Mouse (Mus musculus): ENCODE measurements around the gene Cacng8.

Gene Cacng8

GRCm38 (mm10) chr7:3432066-3432465, 41.6 kb downstream of the Cacng8 start:
- no peak for DNase-seq (ENCODE audit: low read depth, low spot score)

GRCm38 (mm10) chr7:3437941-3438340, 47.5 kb downstream of the Cacng8 start:
- DNase-seq (ENCODE audit: low read depth, low spot score): no peak

GRCm38 (mm10) chr7:3439984-3440383, 49.5 kb downstream of the Cacng8 start:
- no peak for DNase-seq (ENCODE audit: low read depth, low spot score)

- no peak for DNase-seq (ENCODE audit: low read depth, low spot score)
Measured at GRCm38 (mm10) chr7:3440526-3440925, 50.0 kb downstream of the Cacng8 start.

DNA sequence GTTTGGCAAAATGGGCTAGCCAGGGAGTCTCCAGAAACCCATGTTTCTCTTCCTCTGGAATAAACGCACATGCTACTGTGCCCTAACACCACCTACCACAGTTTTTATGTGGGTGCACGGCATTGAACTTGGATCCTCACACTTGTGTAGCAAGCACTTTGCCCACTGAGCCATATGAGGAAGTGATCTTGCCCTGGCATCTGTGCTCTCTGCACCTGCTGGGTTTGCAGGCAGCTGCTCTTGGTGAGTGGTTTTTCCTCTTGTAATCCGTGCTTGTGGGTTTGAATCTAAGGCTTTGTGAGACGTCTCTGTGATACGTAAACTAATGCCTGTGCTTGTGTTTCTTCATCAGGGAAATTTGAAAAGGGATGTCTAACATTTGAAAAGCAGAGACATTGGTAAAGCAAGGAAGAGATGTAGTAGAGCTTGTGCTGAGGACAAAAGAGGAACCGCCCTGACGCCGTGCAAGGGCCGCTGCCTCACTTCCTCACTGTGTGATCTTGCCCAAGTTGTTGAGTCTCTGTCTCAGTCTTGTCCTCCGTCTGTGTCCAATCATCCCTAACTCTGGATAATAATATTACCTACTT, 52.1 kb downstream of the Cacng8 start:
- no peak for DNase-seq (ENCODE audit: low read depth, low spot score)

GRCm38 (mm10) chr7:3444678-3445077, 54.2 kb downstream of the Cacng8 start:
- no peak for DNase-seq (ENCODE audit: low read depth, low spot score)

GRCm38 (mm10) chr7:3446584-3446983, 56.1 kb downstream of the Cacng8 start:
- DNase-seq (ENCODE audit: low read depth, low spot score): no peak

- DNase-seq (ENCODE audit: low read depth, low spot score): no peak
Measured at GRCm38 (mm10) chr7:3447026-3447425, 56.5 kb downstream of the Cacng8 start.

- peak; percentile 64 for DNase-seq (ENCODE audit: low read depth, low spot score)
Measured at GRCm38 (mm10) chr7:3448737-3449454, 58.4 kb downstream of the Cacng8 start.

DNA sequence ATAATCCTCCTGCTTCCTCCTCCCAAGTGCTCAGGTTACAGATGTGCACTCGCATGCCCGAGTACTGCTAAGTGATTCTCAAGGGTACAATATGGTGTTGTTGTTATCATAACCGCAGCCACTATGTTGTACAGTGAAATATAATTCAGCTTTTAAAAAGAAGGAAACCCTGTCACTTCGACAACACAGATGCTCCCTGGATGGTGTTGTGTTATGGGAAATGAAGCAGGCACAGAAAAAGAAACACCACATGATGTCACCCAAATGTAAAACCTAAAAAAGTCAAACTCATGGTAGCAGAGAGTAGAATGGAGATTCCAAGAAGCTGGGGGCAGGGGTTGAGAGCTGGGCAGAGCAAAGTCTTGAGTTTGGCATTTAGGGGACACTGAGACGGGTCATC, 60.2 kb downstream of the Cacng8 start:
- no peak for DNase-seq (ENCODE audit: low read depth, low spot score)

DNA sequence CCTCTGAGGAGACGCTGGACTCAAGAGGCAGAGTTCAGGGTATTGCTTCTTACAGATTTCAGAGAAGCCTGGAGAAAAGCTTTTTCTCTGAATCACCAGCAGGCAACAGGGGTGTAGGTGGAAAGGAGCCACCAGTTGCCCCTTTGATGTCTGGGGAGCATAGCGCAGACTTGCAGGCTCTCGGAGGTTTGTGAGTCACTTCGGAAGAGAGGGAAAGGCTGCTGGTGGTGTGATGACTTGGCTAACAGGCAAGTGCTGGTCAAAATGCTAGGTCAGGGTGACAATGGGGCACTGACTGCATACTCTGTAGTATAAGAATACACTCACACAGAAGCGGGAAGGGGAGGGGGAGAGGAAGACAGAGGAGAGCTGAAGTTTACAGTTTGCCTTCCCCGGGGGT, 60.7 kb downstream of the Cacng8 start:
- no peak for DNase-seq (ENCODE audit: low read depth, low spot score)

GRCm38 (mm10) chr7:3452821-3453485, 62.5 kb downstream of the Cacng8 start:
- DNase-seq (ENCODE audit: low read depth, low spot score): no peak

- no peak for DNase-seq (ENCODE audit: low read depth, low spot score)
Measured at GRCm38 (mm10) chr7:3453486-3454183, 63.2 kb downstream of the Cacng8 start.

GRCm38 (mm10) chr7:3457111-3457840, 66.8 kb downstream of the Cacng8 start:
- no peak for DNase-seq (ENCODE audit: low read depth, low spot score)

GRCm38 (mm10) chr7:3457841-3458217, 67.3 kb downstream of the Cacng8 start:
- no peak for DNase-seq (ENCODE audit: low read depth, low spot score)

- DNase-seq (ENCODE audit: low read depth, low spot score): no peak
Measured at GRCm38 (mm10) chr7:3460261-3460660, 69.8 kb downstream of the Cacng8 start.

DNA sequence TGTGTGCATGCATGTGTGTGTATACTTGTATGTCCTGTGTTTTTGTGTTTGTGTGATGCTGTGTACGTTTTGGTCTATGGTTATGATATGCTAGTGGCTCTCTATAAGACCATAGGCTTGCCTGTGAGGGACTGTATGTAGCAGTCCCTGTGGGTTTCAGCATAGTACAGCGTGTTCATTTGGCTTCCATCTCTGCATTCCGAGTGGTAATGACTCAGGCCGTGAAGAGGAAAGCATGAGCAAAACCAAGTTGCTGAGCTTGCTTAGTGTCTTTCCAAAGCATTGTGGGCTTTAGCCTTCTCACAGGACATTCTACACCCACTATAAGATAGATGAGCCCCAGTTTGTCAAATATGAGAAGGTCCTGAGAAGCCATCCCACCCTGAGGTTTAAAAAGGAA, 72.8 kb downstream of the Cacng8 start:
- no peak for DNase-seq (ENCODE audit: low read depth, low spot score)
